Mouse (Mus musculus): ENCODE measurements at regions not wholly inside any gene's neighbourhood (a gene's known extent, or its start where the extent isn't known, plus 50 kb on each side); places are given as distances from the start of the nearest gene placed in this dataset.

DNA sequence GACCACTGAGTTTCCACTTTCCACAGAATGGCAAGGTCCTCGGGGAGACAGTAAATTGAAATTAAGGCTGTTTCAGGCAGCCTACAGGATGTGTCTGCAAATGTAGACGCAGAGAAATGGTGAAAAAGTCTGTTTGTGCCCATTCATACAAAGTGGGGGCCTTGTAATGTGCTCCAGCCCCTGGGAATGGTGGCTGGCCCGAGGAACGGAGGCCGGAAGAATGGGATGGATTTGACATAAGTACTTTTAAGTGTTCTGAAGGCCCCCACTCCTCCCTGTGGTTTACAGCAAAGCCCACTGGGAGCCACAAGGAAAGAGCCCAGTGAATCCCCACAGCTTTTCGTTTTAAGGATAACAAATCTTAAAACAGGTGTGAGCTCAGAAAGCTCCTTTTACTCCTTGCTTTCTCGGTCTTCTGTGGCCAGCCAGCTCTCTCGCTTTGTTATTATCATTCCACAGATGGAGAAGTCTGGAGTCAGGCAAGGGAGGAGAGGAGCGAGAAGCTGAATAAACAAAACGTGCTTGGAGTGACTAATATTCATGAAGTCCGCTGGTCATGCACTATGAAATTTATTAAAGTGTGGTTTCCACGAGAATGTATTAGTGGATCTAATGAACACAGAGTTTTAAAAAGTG, 337.7 kb downstream of the Hlx start:
- no peak for DNase-seq (ENCODE audit: low read depth, low spot score)

DNA sequence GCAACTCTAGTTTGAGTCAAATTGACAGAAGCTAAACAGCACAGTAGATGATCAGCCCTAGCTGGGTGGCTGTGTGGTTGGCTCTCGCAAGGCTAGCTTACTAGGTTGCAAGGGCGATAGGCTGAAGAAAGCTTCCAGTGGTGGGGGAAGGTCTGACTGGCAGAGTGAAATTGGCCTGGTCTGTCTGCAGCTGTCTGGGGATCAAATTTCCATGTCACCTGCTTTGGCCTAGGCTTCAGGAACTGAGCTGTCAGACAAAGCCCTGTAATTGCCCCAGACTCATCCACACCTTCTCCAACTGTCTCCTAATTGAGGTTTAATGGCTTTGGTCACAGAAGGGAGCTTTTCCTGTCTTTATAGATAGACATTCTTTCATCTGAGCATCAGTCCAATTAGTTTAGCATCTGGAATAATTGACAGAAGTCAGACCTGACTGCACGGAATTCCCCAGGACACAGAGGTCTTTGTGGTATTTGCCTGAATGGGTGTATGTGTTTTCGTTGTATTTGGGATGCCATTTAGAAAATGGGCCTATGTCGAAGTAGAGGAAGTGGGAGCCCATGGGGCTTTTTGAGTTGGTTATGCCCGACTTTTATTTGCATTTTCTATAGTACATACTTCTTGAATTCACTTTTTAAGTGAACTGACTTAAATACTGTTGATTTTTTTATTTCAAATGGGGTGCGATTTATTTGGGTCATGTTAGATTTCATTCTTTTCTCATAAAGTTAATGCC, 348.2 kb downstream of the Hlx start:
- no peak for DNase-seq (ENCODE audit: low read depth, low spot score)

DNA sequence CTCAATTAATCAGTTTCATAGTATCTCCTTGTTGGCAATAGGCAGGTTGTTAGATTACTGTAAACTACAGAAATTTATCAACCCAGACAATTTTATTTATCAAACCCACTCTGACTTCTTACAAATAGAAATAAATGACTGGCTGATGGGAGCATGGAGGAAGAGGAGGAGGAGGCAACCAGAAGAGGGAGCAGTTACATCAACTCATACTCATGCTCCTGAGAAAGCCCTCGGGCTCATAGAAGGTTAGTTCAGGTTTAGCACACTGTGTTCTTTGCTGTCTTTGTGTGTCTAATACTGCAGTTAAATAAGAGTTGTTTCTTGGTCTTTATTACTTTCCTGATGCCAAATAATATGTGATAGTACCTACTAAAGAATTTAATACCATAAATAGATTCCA, 344.6 kb upstream of the 1700056E22Rik start:
- no peak for DNase-seq (ENCODE audit: low read depth, low spot score)

DNA sequence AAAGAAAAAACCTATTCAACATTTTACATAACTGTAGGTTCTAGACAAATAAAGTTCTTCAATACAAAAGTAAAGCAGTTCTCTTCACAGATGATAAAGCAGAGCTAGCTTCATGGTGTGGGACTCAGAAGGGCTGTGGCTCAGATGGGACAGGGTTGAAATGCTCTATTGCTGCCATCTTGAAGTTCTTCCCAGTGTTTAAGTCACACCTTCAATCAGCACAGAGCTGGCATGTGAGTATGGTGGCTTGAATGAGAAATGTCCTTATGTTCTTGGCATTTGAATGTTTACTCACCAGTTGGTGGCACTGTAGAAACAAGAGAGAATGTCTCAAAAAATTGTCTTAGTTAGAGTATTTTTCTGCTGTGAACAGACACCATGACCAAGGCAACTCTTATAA, 330.9 kb upstream of the 1700056E22Rik start:
- DNase-seq (ENCODE audit: low read depth, low spot score), result no peak

DNA sequence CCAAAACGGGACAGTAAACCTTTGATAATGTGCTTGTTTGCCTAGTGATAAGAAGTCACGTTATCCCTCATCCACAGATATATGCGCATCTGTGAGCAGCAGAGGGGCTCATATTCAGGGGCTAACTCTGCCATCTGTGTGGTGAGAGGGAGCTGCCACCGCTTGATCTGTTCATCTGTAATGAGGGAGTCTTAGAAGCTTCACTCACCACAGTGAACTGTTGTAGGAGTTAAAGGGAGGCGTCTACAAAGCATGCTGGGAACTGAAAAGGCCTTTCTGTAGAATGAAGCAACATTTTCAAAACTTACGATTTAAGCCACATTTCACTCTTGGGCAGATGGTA, 324.1 kb upstream of the 1700056E22Rik start:
- DNase-seq (ENCODE audit: low read depth, low spot score), result no peak

DNA sequence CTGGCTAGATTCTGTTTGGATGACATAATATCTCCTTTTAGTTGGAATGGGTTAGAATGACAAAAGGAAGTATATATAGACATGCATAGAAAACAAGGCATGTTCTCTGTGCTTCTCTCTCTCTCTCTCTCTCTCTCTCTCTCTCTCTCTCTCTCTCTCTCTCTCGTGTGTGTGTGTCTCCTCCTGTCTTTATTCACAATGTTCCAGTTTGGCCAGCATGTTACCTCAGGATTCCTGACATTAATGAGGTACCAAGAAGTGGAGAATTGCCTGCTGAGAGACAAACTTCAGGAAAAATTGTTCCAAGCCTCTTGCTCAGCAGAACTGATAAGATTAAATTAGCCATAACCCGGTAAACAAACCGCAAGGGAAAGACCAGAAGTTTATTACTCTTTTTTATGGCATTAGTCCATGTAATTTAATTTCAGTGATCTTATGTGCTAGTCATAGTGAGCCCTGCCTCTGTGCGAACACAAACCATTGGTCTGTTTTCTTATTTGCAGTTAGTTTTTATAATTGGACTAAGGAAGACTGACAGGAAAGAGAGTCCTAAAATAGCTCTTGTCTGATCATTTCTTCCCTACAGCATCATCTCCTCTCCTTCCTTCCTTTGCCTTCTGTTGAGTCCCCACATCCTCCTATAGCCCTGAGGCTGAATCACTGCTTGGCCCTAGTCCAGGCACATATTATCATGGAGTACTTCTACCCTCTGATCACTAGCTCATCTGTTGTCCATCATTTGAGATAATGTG, 323.5 kb upstream of the 1700056E22Rik start:
- no peak for DNase-seq (ENCODE audit: low read depth, low spot score)

DNA sequence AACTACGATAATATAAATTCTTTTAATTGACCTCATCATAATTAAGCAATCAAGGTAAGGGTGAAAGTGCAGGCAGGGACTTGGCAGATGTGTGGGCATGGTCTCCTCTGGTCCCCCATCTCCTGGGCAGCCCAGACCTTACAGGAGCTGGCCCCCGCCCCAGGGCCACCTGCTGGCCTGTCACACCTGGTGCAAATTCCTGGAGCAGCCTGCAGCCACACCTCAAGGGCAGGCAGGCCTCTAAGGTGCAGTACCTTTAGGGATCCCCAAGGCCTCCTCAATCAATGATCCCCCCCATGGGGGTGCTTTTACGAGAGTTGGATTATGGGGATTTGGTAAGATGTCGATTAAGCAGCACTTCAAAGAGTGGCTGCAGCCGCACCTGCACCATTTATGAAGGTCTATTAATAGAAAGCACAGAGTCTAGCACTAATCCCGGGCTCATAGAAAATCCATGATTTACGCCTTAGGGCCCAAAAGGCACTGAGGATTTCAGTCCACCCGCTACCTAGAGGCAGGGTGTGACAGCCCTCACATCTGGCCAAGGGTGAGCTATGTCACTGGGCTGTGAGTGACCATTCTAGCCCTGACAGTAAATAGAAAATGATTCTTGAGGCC, 319.8 kb upstream of the 1700056E22Rik start:
- no peak for DNase-seq (ENCODE audit: low read depth, low spot score)

DNA sequence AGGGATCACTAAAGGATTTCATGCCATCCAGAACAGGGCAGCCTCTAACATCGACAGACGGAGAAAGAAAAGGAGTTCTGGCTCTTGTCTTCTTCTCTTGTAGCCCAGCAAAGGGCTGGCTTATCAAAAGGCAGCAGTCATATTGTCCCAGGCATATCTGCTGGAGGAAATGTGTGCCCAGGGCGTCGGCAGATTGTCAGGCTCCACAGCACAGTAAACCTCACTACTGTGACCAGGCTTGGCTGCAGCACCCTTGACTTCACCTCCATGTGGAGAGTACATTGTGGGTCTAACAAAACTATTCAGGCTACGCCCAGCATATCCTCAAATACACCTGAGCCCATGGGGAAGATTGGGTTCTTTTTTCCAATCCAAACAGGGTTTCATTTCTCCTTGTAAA, 317.7 kb upstream of the 1700056E22Rik start:
- no peak for DNase-seq (ENCODE audit: low read depth, low spot score)

DNA sequence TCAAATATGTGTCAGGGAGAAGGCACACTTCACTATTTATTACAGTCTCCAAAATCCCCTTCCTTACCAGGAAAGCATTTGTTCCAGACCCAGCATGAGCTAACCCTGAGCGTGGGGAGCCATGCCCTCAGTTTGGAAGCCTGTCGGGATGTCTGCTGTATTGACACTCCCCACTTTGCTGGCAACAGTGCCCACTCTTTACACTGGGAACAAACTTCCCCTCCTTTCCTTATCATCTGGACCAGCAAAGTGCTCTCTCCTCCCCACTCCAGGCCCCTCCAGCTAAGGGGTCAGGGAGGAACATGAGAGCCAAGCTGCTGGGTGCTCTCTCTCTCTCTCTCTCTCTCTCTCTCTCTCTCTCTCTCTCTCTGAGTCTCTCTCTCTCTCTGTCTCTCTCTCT, 310.7 kb upstream of the 1700056E22Rik start:
- no peak for DNase-seq (ENCODE audit: low read depth, low spot score)

DNA sequence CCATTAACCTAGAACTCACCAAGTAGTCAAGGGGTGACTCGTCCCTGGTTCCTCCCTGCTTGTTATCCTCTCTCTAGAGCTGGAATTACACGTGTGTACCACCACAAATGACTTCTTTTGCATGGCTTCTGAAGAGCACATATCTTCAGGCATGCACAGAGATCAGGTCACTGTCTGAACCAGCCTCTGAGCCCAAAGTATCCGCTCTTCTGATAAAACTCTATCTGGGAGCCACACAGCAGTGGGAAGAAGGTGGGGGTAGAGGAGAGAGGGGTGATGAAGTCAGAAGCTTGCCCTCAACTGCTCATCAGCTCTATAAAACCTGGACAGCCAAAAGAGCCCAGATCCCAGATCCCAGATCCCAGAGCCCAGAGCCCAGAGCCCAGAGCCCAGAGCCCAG, 301.9 kb upstream of the 1700056E22Rik start:
- no peak for DNase-seq (ENCODE audit: low read depth, low spot score)

DNA sequence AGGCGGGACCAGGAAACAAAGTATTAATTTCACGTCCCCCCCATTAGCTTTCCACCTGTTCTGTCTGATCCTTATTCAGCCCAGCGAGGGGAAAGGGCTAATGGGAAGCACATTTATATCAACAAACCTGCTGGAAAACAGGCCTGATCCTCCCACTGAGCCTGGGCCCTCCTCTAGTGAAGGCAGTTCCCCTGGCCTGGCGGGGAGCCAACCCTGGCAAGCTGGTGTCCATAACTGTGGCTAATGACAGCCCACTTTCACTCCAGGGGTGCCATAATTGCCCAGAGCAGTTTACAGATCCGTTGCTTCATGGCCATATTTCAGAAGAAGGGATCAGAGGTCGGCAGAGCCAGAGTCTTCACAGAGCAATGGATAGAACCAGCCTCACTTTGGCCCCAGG, 301.2 kb upstream of the 1700056E22Rik start:
- peak; percentile 66 for DNase-seq (ENCODE audit: low read depth, low spot score)

DNA sequence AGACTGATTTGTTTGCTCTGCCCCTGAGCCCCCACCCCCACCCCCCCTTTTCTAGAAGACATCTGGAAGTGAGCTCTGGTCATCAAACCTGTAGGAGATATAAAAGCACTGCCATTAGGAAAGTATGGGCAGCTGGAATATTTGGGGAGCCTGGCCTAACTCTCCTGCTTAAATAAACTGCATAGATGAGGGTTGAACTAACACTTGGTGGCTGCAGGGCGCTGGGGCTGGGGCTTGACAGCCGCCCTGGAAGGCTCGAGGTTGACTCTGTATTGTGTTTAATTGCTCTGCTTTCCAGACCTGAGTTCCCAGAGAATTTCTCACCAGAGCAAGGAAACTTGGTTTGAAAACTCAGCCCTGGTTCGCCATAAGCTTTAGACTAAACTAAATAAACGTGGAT, 300.7 kb upstream of the 1700056E22Rik start:
- DNase-seq (ENCODE audit: low read depth, low spot score), result no peak

DNA sequence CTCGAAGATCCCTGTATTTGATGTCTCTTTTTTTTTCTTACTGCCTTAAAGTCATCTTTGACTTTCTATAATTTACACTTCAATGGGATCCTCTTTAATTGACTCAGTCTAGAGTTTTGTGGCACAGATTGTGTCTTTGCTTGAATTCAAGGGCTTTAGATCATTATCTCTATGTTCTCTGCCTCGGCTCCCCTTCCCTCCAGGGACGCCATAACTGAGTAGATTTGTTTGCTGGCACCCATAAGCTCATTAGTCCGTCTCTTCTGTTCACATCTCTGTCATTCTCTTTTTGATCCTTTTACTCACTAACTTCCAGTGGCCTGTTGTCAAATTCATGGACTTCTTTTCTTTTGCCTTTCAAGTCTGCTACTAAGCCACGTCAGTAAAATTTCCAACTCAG, 299.0 kb upstream of the 1700056E22Rik start:
- no peak for DNase-seq (ENCODE audit: low read depth, low spot score)

DNA sequence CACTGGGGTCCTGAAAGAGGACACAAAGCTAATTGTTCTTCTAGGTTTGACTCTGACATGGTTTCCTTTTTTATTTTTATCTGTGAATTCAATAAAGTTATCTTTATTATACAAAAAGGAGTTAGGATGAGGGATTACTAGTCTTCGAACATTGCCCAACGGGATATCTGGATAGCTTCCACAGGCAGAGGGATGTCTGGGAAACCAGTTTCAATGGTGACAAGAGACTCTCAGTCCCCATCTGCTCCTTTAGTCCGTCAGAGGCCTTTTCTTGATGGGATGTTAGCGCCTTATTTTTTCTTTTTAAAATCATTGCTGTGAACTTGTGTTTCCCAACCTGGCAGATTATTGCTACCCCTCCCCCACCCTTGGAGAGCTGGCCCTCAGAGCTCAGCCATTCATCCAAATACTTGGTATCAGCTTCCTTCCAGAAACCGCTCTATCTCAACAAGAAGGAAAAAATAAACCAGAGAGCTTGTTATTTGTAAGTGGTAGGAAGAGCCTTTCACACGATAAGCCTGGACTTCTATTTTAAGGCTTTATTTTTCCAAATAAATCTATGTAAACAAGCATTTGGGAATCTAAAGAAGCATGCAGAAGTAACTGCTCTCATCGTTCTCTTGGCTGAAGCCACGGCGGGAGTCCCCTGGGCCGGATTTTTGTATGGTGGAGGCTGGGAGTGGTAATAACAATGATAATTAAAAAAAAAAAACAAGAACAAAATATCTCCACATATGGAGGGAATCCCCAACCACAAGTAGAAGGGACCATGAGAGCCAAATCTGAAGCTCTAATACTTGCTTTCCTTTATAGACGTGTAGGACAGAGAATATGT, 296.6 kb upstream of the 1700056E22Rik start:
- DNase-seq (ENCODE audit: low read depth, low spot score), result no peak

DNA sequence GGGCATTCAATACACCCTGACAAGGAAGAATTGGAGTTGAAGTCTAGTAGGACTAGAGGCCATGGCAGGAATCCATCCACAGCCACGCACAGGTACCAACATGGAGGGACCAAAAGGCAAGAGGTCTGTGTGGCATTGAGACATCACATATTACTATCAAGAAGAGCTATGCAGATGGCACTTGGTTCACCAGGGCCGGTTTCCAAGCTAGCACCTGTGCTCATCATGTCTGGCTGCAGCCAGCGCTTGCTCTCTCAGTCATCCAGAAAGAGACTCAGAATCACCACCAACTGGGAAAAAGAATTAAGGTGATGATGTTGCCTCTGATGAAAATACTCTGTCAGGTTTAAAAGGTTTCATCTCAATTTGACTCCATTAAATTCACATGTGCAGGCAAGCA, 292.1 kb upstream of the 1700056E22Rik start:
- no peak for DNase-seq (ENCODE audit: low read depth, low spot score)

DNA sequence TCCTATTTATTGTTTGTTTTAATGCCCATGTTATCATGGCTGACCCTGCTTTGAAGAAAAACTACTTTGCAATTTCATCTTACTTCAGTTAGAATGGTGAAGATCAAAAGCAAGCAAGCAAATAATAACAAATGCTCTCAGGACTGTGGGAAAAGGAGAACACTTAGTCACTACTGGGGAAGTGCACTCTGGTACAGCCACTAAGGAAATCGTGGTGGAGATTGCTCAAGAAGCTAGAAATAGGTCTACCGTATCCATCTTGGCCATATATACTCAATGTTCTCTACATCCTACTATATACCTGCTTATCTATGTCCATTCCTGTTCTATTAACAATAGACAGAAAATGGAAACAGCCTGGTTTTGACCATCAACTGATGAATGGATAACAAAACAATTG, 290.1 kb upstream of the 1700056E22Rik start:
- no peak for DNase-seq (ENCODE audit: low read depth, low spot score)

DNA sequence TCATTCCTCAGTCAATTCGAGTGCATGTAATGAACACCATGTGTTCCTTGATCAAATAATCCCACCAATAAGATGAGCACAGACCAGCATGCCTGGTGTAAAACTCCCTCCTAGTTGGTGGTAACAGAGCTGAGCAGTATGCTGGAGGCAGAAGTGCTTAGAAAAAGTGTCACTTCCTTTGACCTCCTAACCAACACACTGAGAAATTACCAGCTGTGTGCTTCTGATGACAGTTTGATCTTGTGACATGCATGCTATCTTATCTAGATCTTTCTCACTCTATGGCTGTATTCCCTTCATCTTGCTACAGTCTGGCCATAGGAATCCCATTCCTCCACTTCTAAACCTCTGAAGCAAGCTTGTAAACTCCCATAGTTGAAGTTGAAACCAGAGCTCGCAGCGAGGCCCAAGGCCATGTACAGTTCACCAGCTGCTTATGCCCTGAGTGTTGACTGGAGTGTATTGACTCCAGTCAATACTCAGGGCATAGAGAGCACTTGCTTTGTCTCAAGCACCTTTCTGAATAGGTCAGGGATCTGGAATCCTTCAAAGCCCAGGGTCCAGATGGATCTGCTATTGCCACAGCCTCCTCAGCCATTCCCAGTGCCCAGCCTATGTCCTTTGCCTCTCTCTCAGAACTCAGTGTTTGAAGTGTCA, 286.5 kb upstream of the 1700056E22Rik start:
- DNase-seq (ENCODE audit: low read depth, low spot score), result no peak

DNA sequence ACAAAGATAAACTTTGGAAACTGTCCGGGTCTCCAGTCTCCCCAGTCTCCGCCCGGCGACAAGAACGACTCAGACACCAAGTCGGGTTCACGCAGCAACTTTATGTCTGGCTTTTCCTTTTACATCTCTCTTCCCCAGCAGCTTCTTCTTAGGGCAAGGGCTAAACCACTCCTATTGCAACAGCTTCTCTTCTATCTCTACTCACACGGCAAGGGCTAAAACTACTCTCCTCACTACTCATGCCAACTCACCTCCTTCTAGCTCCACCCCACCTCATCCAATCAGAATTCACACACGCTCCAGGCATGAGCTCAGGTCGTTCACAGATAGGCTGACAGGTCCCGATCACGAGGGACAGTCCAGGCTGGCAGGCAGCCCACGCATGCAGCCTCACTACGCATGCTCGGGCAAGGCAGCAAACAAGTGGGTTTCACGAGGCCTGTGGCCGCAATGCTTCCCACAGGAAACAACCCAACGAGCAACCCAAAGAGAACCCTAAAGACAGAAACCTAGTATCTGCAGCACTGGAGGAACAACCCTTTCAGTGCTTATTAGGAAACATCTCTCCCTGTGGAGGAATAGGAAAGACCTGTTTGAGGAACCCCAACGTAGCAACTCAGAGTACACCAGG, 276.2 kb upstream of the 1700056E22Rik start:
- DNase-seq (ENCODE audit: low read depth, low spot score), result no peak

DNA sequence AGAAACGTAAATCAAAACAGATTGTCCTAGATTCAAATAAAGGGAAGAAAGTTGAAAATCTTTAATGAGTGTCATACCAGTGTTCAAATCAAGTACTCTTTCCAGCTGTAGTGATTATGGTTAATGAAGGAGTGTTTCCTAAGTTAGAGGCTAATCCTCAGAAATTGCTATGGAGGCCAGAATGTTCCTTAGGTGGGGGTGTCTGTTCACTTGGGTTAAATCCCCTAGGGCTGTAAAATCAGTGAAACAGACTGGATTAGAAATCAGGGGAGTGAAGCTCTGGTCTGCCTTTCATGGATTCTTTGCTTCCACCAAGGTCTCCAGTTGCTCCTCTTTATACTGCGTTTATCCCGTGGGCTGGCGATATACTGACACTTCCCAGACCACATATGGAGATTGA, 270.7 kb upstream of the 1700056E22Rik start:
- DNase-seq (ENCODE audit: low read depth, low spot score), result no peak

DNA sequence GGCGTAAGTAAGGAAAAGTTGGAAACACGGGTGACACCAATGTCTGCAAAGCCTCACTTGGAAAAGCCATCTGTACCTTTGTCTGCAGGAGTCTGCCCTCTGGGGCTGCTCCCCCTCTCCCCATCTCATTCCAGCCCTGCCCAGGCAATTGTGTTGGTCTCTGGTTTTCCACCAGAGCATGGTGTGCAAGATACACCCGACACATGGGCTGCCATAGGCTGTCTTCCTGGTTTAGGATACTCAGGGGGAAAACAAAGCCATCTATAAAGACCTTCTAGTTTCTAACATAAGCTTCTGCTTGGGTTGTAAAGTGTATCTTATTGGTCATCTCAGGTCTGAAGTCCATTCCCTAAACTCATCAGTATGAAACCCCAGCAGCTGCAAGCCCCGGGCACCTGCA, 270.1 kb upstream of the 1700056E22Rik start:
- DNase-seq (ENCODE audit: low read depth, low spot score), result no peak

DNA sequence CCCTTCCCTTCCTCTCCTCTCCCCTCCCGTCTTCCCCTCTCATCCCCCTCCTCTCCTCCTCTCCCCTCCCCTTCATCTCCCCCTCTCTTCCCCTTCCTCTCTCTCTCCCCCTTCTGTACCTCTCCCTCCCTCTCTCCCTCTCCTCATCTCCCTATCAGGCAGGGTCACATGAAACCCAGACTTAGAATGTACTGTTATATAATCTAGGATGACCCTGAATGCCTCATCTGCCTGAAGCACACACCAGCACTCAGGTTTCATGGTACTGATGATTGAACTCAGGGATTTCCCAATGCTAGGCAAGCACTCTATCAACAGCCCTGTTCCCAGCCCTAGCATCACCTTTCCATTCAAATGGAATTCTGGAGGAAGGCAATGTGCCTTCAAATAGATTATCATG, 264.6 kb upstream of the 1700056E22Rik start:
- DNase-seq (ENCODE audit: low read depth, low spot score), result no peak
